Mouse (Mus musculus) hindbrain, embryonic 16.5 days (tissue): ENCODE measurements around the gene Map2k7. TPM values are rescaled to one million over a fixed set of nuclear protein-coding genes. Genes with fewer than 3 reads are reported as not detected.
A peak's percentile ranks its signal among the peaks of the same experiment; 100 is the strongest.

Experiments used
- ATAC-seq: fragments of 200-750 bp; cut with Nextera tagmentation; 2 replicates; pipeline ENCODE4 v1.8.0; 2017; ENCODE audit warnings: moderate TSS enrichment, moderate library complexity
- H3K27ac ChIP-seq: fragments of 300-500 bp; sonication (generic); 2 replicates; pipeline ENCODE4 v1.5.1; 2014; ENCODE audit warnings: low read depth, mild to moderate bottlenecking, control low read depth, low read length, moderate library complexity
- H3K27me3 ChIP-seq: fragments of 300-500 bp; sonication (generic); replicated peaks from 2 replicates; pipeline ENCODE4 v1.6.1; 2014; ENCODE audit warnings: low read length; ENCODE audit not compliant: control insufficient read depth, insufficient read depth
- H3K36me3 ChIP-seq: fragments of 300-500 bp; sonication (generic); 2 replicates; pipeline ENCODE4 v1.6.1; 2014; ENCODE audit warnings: mild to moderate bottlenecking, low read length, moderate library complexity, mixed read lengths; ENCODE audit not compliant: control insufficient read depth, insufficient read depth
- H3K4me1 ChIP-seq: fragments of 300-500 bp; sonication (generic); 2 replicates; pipeline ENCODE4 v1.6.1; 2014; ENCODE audit warnings: low read depth, low read length; ENCODE audit not compliant: control insufficient read depth, insufficient read depth
- H3K4me2 ChIP-seq: fragments of 300-500 bp; sonication (generic); 2 replicates; pipeline ENCODE4 v1.6.1; 2014; ENCODE audit warnings: mild to moderate bottlenecking, low read length, control low read depth, moderate library complexity
- H3K4me3 ChIP-seq: fragments of 300-500 bp; sonication (generic); 2 replicates; pipeline ENCODE4 v1.5.1; 2014; ENCODE audit warnings: mild to moderate bottlenecking, low read length, control low read depth, moderate library complexity
- H3K9ac ChIP-seq: fragments of 300-500 bp; sonication (generic); 2 replicates; pipeline ENCODE4 v1.6.1; 2014; ENCODE audit warnings: low read depth, mild to moderate bottlenecking, control low read depth, low read length, moderate library complexity
- H3K9me3 ChIP-seq: fragments of 300-500 bp; sonication (generic); 2 replicates; pipeline ENCODE4 v1.6.1; 2014; ENCODE audit warnings: mild to moderate bottlenecking, low read length, moderate library complexity; ENCODE audit not compliant: control insufficient read depth
- WGBS: fragments of 180-500 bp; shearing (Covaris S2); extraction: QIAGEN DNeasy Blood & Tissue Kit; methylation state at CpG from one replicate; pipeline ENCODE4 v1.1.7; 2014; 5-methylcytosine and 5-hydroxymethylcytosine counted together
- polyA plus RNA-seq: library from polyadenylated mRNA; unstranded; fragments of >200 nt; fragmentation: Nextera tagmentation; extraction: Ambion mirVana; gene quantifications from 2 replicates; pipeline ENCODE4 v1.2.1, GENCODE M21; 2015

Gene Map2k7
- polyA plus RNA-seq, 1 experiment from 2014 or later = 24.8 TPM

- ATAC-seq = no peak
- H3K27me3 ChIP-seq = no peaks in the 10 kb centered on the region
- peaks cover 45% of the 10 kb centered on the region for H3K36me3 ChIP-seq
- WGBS = 92% methylated on average over 15 of the region's 15 CpGs
- no peaks in the 10 kb centered on the region for H3K4me1 ChIP-seq
- no peak overlapping the region for H3K4me2 ChIP-seq
- H3K4me3 ChIP-seq = no peak overlapping the region
- H3K9me3 ChIP-seq = no peaks in the 10 kb centered on the region
- no peak overlapping the region for H3K27ac ChIP-seq
- no peak overlapping the region for H3K9ac ChIP-seq
Observed at GRCm38 (mm10) chr8:4265160-4265914, 26.8 kb downstream of the Map2k7 start.

GRCm38 (mm10) chr8:4267627-4268026 is 29.1 kb downstream of the Map2k7 start:
- Histone ChIP-seq H3K4me1 (no peaks in the 10 kb centered on the region), H3K36me3 (peaks cover 42% of the 10 kb centered on the region), H3K9me3 (no peaks in the 10 kb centered on the region), H3K4me2 (no peak overlapping the region), H3K4me3 (no peak overlapping the region), H3K27me3 (no peaks in the 10 kb centered on the region), H3K27ac (no peak overlapping the region), H3K9ac (no peak overlapping the region)
- 78% methylated on average over 15 of the region's 15 CpGs for WGBS
- ATAC-seq = no peak

- Histone ChIP-seq H3K36me3 (peaks cover 45% of the 10 kb centered on the region), H3K4me3 (no peak overlapping the region), H3K4me1 (peaks cover 4% of the 10 kb centered on the region), H3K9me3 (no peaks in the 10 kb centered on the region), H3K27ac (no peak overlapping the region), H3K27me3 (no peaks in the 10 kb centered on the region), H3K9ac (no peak overlapping the region), H3K4me2 (no peak overlapping the region)
- 97% methylated on average over 6 of the region's 6 CpGs for WGBS
- ATAC-seq = no peak
Observed at GRCm38 (mm10) chr8:4269609-4270008, 31.1 kb downstream of the Map2k7 start.

- Histone ChIP-seq H3K4me1 (peaks cover 9% of the 10 kb centered on the region), H3K27ac (peak within 1 kb of the TSS; percentile 82), H3K4me2 (peak within 1 kb of the TSS; percentile 75), H3K4me3 (peak within 1 kb of the TSS; percentile 76), H3K9me3 (no peaks in the 10 kb centered on the region), H3K36me3 (peaks cover 13% of the 10 kb centered on the region), H3K9ac (peak within 1 kb of the TSS; percentile 84), H3K27me3 (no peaks in the 10 kb centered on the region)
- peak; percentile 98 for ATAC-seq
- under 1% methylated on average over 39 of the region's 39 CpGs for WGBS
Observed at GRCm38 (mm10) chr8:4275275-4276110, 37.0 kb downstream of the Map2k7 start, which contains the start of gene Timm44. Gene Timm44, minus strand, starts transcription at chr8:4275913.

GRCm38 (mm10) chr8:4276111-4276465 is 37.5 kb downstream of the Map2k7 start:
- H3K4me3 ChIP-seq = peak overlapping the region; percentile 76

GRCm38 (mm10) chr8:4292738-4293137 is 54.2 kb downstream of the Map2k7 start:
- peaks cover 24% of the 10 kb centered on the region for H3K36me3 ChIP-seq
- no peak overlapping the region for H3K4me2 ChIP-seq
- WGBS = 89% methylated on average over 5 of the region's 5 CpGs

More at GRCm38 (mm10) chr8:4276111-4276465, 37.5 kb downstream of the Map2k7 start:
- Histone ChIP-seq H3K4me1 (peaks cover 9% of the 10 kb centered on the region), H3K27me3 (no peaks in the 10 kb centered on the region), H3K36me3 (peaks cover 13% of the 10 kb centered on the region), H3K4me2 (peak overlapping the region; percentile 75), H3K27ac (peak overlapping the region; percentile 82), H3K9ac (peak overlapping the region; percentile 84), H3K9me3 (no peaks in the 10 kb centered on the region)
- WGBS = 28% methylated on average over 9 of the region's 9 CpGs
- ATAC-seq = no peak

More at GRCm38 (mm10) chr8:4292738-4293137, 54.2 kb downstream of the Map2k7 start:
- Histone ChIP-seq H3K27me3 (no peaks in the 10 kb centered on the region), H3K9me3 (no peaks in the 10 kb centered on the region), H3K9ac (no peak overlapping the region), H3K27ac (no peak overlapping the region), H3K4me1 (no peaks in the 10 kb centered on the region), H3K4me3 (no peak overlapping the region)
- ATAC-seq = peak; percentile 42; the same call in 1 of the 2 replicates

Other genes with a start within 250 kb of the Map2k7 start
- gene Cd209f, start 132.9 kb upstream of the Map2k7 start, polyA plus RNA-seq = 0.28 and 0.82 TPM in 2 replicates
- 0.09 TPM in 1 of 2 replicates, not detected in the other for gene Cd209g, start 104.6 kb upstream of the Map2k7 start, polyA plus RNA-seq
- gene Evi5l, start 72.2 kb upstream of the Map2k7 start, polyA plus RNA-seq = 116 and 126 TPM in 2 replicates
- 42.8 and 43.2 TPM in 2 replicates for gene Prr36, start 21.3 kb upstream of the Map2k7 start, polyA plus RNA-seq
- gene Lrrc8e, start 11.9 kb upstream of the Map2k7 start, polyA plus RNA-seq = not detected in 2 replicates
- gene Gm49320, start 125 bp downstream of the Map2k7 start, polyA plus RNA-seq = 0.59 and 0.71 TPM in 2 replicates
- gene Tgfbr3l, start 9.5 kb downstream of the Map2k7 start, polyA plus RNA-seq = 2.8 and 3.7 TPM in 2 replicates
- gene Snapc2, start 14.3 kb downstream of the Map2k7 start, polyA plus RNA-seq = 71.6 and 72.2 TPM in 2 replicates
- gene Ctxn1, start 20.5 kb downstream of the Map2k7 start, polyA plus RNA-seq = 278 and 289 TPM in 2 replicates
- 43.6 and 51.9 TPM in 2 replicates for gene Timm44, start 37.2 kb downstream of the Map2k7 start, polyA plus RNA-seq
- gene Ccl25, start 86.5 kb downstream of the Map2k7 start, polyA plus RNA-seq = 15.5 and 17.2 TPM in 2 replicates
- 80.6 and 94.9 TPM in 2 replicates for gene Elavl1, start 86.7 kb downstream of the Map2k7 start, polyA plus RNA-seq